Mouse (Mus musculus) gastrocnemius, adult 2 months (tissue): Measurements from ENCODE around the gene Gstm5. TPM values are rescaled to one million over a fixed set of nuclear protein-coding genes. Genes with fewer than 3 reads are reported as not detected.
A peak's percentile ranks its signal among the peaks of the same experiment; 100 is the strongest.

Source experiments
- DNase-seq: peaks from one replicate; pipeline ENCODE4 v3.0.0; 2022
- H3K27ac ChIP-seq: fragments of 200-600 bp; 2 replicates; pipeline ENCODE4 v1.8.1; 2022; ENCODE audit warnings: mild to moderate bottlenecking
- H3K4me3 ChIP-seq: fragments of 200-600 bp; 2 replicates; pipeline ENCODE4 v1.8.1; 2022; ENCODE audit warnings: mild to moderate bottlenecking, moderate library complexity
- CTCF ChIP-seq: fragments of 200-600 bp; IDR thresholded peaks from 2 replicates; pipeline ENCODE4 v1.8.1; 2022; ENCODE audit warnings: antibody characterized with exemption, mild to moderate bottlenecking, moderate library complexity
- intact Hi-C: fragments of 180-260 bp; cut with DNase I; formaldehyde crosslinking; loops from one replicate; pipeline ENCODE4 v1.15.1; 2025
- total RNA-seq, 2 experiments: library from RNA; stranded (reverse); gene quantifications; 2 replicates each; pipeline ENCODE4 v1.2.3; 2021

The Gstm5 gene
- total RNA-seq, 2 experiments from 2014 or later = 74.7 to 87.2 TPM

DNA sequence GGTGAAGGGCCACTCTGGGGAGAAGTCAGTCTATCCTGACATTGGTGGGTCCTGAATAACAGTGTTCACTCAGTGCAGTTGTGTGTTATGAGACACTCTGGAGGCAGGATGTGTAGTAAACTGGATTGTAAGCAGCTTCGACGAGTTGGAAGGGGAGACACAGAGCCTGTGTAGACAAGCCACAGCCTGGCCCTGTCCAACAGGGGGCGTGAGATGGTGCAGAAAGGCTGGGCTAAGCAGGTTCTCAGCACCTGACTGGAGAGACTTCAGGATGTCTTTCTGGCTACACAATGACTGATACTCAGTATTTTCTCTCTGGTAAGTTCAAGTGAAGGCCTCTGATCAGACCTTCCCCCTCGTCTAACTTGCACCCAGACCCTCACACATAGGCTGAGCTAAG is 50.1 kb downstream of the Gstm5 start:
- intact Hi-C loops = no loop called here
- Histone ChIP-seq H3K4me3 (no peak overlapping the region), H3K27ac (no peak overlapping the region)
- TF ChIP-seq CTCF = peak; percentile 25; the same call in 1 of the 2 replicates
- no peak for DNase-seq

Other genes starting within 250 kb of the Gstm5 start
- gene Ahcyl1, start 199.3 kb upstream of the Gstm5 start, total RNA-seq = 10 to 100 TPM; 30.0 to 33.0 TPM
- gene Csf1, start 135.4 kb upstream of the Gstm5 start, total RNA-seq = 1 to 10 TPM; 7.9 to 8.5 TPM
- not detected for gene Eps8l3, start 18.6 kb upstream of the Gstm5 start, total RNA-seq
- gene Gstm7, start 36.0 kb downstream of the Gstm5 start, total RNA-seq = 10 to 100 TPM in 1 of 2 experiments, 1 to 10 TPM in 1; 9.5 to 25.7 TPM
- under 1 TPM in 1 of 2 experiments, not detected in 1; 0.36 TPM for gene Gstm6, start 47.9 kb downstream of the Gstm5 start, total RNA-seq
- not detected for gene Gstm3, start 73.5 kb downstream of the Gstm5 start, total RNA-seq
- gene Gstm2, start 90.6 kb downstream of the Gstm5 start, total RNA-seq = 100 to 1,000 TPM in 1 of 2 experiments, 10 to 100 TPM in 1; 63.0 to 111 TPM
- gene Gstm1, start 122.2 kb downstream of the Gstm5 start, total RNA-seq = 100 to 1,000 TPM; 208 to 217 TPM
- gene Gstm4, start 149.1 kb downstream of the Gstm5 start, total RNA-seq = 10 to 100 TPM; 10.9 to 12.1 TPM
- 1 to 10 TPM; 3.8 to 5.6 TPM for gene Ampd2, start 190.8 kb downstream of the Gstm5 start, total RNA-seq
- gene Gnat2, start 197.0 kb downstream of the Gstm5 start, total RNA-seq = under 1 TPM; 0.26 to 0.36 TPM